Mouse (Mus musculus): Measurements from ENCODE around the gene Rbfox3.
A peak's percentile ranks its signal among the peaks of the same experiment; 100 is the strongest.

Gene Rbfox3

DNA sequence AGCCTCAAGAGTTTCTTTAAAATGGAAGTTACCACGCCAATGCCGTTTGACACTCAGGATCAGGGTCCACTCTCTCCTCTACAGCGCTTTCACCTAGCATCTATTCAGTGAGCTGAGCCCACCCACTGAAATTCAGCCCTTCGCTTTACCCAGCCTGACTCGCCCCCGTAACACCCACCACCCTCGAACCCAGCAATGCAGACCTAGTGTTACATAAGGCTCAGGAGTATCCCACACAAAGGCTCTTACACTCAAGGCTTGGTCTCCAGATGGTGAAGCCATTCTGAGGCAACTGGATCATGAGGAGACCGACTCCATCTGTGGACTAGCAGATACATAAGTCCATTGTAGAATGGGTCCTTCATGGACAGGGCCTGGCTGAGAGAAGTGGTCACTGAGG is 152.2 kb downstream of the Rbfox3 start:
- DNase-seq (ENCODE audit: low read depth): no peak

GRCm38 (mm10) chr11:118758277-118758990 is 153.0 kb downstream of the Rbfox3 start:
- DNase-seq (ENCODE audit: low read depth): no peak

DNA sequence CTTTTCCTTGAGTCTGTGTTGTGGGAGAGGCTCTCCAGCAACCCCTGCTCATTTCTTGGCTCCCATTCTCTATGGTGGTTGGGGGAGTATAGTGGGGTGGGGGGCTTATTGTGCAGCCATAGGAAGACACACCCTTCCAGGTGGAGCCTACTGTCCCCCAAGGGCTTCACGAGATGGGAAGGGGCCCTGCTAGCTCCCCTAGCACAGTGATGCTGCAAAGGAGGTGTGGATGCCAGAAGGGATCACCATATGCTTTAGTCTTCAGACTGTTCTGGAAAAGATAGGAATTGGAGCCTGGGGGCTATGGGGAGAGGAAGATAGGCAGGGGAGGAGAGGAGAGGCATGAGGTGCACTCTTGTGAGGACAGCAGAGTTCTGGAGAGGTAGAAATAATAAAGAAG is 153.9 kb downstream of the Rbfox3 start:
- no peak for DNase-seq (ENCODE audit: low read depth)

DNA sequence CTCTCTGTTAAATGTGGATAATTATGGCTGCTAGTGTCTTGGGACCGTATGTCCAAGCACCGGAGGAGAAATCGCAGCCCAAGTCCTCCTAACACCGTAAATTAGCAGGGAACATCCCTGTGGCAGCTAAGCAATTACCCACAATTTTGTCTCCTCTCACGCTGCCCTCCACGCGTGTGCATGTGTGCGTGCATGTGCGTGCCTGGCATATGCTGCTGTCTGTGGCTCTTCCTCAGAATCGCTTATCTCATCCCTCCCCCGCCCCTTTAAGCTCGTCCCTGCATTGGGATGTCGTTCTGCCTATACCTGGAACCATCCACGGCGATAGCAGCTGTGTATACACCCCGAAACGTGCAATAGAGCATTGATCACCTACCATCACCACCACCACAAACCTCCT is 156.4 kb downstream of the Rbfox3 start:
- no peak for DNase-seq (ENCODE audit: low read depth)

DNA sequence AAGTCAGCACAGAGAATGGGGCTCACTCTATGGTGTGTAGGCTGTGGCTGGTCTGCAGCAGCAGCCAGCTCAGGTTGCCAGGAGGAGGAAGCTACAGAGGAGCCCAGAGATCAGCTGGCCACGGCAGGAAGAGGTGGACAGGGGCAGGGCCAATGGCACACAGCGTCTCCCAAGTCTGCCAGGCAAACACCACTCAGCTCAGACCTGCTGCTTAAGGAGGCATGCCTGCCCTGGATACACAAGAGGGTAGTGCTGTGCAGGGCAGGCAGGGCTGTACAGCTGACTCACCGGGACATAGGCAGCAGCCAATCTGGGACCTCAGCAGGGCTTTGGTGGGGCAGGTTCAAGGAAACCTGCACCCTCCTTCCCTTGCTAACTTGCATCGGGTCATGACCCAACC is 156.9 kb downstream of the Rbfox3 start:
- DNase-seq (ENCODE audit: low read depth): no peak

DNA sequence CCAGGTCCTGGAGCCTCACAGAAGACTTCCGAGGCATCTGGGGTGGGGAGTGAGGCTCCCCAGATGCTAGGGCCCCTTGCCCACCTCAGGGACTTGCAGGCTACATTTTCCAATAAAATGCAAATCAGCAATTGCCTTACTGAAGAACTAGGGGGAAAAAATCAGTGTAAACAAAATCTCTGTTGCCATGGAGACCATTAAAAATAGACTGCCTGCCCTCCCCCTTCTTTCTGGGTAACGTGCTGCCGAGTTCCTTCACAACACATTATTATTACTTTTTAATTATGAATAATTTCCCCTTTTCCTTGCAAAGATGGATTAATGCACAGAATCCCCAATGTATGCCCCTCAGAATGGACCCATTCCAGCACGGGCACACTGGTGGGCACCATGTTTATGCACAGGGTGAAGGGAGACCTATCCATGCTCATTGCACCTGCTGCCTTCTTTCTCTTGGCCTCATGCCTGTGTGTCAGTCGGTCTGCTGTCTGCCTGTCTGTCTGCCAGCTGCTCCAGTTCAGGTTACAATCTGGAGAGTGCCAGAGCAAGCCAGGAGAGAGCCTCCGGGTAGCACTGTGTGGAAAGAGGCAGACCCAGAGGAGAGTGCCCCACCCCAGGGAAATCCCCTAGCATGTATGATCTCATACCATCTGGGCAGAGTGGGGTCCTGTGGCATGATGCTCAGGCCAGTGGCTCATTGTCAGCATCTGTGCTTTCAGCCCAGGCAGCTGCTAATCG is 159.3 kb downstream of the Rbfox3 start:
- DNase-seq (ENCODE audit: low read depth): no peak

DNA sequence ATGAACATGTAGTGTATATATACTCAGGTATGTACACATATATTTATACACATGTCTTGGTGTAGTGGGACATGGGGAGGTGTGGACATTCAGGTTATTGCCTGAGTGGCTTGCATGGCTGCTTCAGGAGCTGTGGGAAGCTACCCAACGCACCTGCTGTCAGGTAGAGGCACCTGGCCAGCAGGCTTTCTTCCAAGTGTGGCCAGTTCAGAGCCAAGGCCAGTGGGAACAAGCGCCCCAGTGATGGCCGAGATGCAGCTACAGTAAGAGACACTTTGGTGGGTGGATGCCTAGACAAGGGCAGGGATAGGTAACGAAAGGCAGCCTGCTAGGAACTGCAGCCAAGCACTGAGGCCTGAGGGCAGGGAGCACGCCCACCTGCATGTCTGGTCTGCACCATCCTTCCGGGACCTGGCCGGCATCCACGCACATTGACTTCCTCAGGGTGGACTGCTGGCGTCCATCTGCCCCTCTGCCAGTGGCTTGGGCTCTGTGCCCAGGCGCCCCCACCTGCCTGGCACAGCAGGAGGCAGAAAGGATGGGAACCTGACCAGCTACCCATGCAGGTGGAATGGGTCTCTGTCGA is 160.6 kb downstream of the Rbfox3 start:
- DNase-seq (ENCODE audit: low read depth): no peak

DNA sequence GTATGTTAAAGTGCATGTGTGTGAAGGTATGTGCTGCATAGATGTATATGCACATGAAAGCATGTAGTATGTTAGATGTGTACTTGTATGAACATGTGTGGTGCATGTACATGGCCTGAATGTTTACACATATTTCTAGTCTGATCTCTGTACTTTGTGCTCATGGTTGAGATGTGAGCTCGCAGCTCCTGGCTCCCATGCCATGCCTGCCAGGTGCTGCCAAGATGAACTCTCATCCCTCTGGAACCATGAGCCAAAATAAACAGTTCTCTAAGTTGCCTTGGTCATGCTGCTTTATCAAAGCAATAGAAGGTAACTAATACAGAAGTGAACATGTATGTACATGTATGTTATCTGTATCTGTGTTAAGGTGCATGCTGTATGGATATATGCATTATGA is 161.9 kb downstream of the Rbfox3 start:
- DNase-seq (ENCODE audit: low read depth): no peak

- no peak for DNase-seq (ENCODE audit: low read depth)
Observed at GRCm38 (mm10) chr11:118748622-118749021, 162.8 kb downstream of the Rbfox3 start.

- DNase-seq (ENCODE audit: low read depth): no peak
Observed at GRCm38 (mm10) chr11:118745279-118745678, 166.1 kb downstream of the Rbfox3 start.

DNA sequence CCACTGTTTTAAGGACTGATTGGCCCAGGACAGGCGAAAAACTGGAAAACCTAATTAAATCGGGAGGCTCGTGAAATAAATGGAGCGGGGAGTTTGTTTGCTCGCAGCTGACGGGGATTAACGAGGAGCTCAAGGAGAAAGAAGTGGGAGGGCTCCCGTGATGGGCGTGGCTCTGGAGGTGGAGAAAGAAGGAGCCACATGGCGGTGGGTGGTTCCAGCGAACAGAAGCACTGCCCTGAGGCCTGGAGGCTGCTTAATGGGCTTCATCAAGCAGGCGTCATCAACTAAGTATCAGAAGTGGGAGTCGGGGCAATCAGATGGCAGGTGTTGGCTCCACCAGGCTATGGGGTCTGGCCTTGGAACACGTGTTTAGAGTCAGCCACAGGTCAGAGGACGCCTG is 166.6 kb downstream of the Rbfox3 start:
- no peak for DNase-seq (ENCODE audit: low read depth)

DNA sequence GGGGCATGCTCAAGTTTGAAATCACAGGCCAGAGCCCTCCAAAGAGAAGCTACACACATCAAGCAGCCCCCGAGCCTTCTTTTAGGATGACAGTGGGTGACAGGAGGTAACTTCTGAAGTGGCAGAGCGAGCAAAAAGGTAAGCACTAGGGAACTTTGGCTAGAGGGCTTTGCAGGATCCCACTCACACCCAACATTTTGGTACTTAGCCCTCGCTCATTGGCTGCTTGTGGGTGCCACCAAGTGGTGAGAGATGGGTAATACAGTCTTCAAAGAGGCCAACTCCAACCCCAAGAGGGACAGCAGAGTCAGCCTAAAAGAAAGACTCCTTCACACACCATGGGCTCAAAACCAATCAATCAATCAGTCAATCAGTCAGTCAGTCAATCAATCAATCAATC is 168.6 kb downstream of the Rbfox3 start:
- DNase-seq (ENCODE audit: low read depth): no peak

DNA sequence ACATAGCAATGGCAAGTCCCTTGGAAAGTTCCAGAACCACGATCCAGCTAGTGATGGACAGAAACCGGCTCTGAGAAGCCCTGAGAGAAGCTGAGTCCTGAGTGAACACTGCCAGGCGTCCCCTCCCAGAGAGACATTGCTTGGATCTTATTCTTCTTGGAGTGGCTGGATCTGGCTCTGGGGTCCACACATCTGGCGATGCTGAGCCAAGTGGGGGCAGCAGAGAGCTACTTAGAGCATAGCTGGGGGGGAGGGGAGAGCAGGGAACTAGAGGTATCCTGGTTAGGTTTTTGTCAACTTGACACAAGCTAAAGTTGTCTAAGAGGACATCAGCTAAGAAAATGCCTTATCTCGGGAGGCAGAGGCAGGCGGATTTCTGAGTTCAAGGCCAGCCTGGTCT is 170.1 kb downstream of the Rbfox3 start:
- no peak for DNase-seq (ENCODE audit: low read depth)

DNA sequence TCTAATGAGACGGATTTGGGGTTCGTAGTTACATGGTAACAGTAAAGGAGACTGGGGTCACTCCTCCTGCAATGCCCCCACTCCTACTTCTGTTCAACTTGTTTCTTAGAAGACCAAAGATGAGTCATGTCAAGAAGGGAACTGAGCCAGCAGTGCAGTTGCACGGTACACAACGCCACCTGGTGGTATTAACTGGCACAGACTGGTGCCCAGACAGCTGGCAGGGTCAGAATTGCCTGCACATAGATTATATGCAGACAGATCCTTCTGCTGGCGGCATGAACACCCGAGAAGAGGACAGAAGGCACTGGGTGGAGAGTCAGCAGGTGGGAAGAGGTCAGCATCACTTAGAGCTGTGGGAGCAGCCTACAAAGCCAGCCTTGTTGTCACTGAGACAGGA is 171.4 kb downstream of the Rbfox3 start:
- DNase-seq (ENCODE audit: low read depth): no peak

DNA sequence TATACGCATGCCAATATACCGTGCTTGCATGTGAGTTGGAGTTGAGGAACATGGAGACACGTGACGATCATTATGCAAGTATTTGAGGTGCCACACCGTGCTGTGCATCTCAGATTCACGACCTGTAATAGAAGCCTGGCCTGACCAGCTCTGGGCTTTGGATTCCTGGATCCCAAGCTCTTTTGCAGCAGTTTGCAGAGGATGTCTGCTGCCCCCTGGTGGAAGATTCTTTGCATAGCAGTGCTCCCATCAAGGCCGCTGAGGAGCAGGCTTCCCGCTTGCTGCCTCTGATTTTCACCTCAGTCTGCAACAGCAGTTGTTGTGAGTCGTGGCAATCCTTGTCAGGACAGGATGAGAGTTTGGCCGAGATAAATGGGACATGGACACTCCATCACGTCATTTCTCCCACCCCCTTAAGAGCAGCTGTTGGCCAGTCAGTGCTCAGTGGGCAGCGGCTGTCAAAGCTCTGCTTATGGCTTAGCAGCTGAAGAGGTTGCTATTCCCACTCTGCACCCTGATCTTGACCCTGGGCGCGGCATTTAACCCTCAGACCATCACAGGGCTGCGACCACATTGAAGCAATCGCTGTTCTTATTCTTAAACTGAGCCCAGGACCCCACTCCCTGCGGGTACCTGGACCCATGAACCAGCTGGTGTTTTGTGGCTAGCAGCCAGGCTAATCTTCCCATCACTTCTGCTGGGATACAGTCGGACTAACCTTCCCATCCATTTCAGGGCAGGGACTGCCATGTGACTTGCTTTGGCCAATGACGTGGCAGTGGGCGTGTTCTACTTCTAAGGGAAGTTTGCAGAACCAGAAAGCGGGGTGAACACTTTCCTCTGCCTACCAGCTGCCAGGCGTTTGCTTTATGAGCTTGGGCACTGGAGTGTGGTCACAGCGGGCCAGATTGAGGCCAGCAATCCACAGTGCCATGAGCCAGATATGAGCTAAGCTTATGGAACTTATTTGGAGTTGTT is 172.3 kb downstream of the Rbfox3 start:
- DNase-seq (ENCODE audit: low read depth): peak; percentile 32

DNA sequence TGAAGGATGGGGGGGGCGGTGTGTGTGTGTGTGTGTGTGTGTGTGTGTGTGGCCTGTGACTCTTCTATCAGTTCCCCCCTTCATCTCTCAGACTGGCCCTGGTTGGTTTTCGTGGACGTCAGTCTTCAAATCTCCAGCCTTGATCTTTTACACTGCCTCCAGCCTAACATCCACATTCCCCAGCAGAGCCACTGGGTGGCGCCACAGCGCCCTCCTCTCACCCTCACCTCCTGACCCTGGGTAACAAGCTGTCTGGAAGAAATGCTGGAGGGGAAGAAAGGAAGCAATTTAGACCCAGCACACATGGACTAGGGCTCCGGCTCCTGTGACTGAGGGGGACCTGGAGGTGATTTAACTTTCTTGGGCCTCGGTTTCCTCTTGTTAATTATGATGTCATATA is 173.1 kb downstream of the Rbfox3 start:
- no peak for DNase-seq (ENCODE audit: low read depth)

DNA sequence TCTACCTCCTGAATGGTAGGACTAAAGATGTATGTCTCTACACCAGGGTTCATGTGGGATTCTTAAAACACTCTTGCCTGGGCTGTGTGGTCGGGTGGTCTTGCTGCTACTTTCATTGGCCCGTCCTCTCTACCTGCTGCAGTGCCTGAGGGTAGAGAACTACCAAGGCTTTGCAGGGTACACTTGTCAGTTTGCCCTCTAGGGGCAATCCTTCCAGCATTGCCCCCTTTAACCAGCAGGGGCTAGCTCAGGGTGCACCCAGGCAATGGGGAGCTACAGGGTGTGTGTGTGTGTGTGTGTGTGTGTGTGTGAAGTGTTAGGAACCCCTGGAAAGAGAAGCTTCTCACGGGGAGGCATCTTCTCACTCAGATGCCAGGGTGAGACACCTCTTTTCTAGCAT is 173.6 kb downstream of the Rbfox3 start:
- no peak for DNase-seq (ENCODE audit: low read depth)

DNA sequence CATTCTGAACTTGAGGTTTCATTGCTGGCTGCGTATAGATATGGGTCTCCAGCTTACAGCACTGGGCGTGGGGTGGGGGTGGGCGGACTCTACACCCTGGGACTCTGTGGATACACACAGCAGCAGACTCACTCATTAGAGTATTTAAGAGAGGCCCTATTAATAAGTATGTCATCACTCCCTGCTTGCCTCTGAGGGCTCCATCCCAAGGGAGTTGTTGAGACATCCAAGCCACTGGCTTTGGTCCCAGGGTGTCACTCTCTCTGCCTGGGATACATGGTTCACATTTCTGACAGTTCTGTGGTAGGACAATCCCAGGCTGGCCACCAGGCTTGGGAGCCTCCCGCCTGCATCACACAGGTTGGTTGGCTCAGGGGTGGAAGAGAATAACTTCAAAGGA is 174.4 kb downstream of the Rbfox3 start:
- DNase-seq (ENCODE audit: low read depth): no peak

DNA sequence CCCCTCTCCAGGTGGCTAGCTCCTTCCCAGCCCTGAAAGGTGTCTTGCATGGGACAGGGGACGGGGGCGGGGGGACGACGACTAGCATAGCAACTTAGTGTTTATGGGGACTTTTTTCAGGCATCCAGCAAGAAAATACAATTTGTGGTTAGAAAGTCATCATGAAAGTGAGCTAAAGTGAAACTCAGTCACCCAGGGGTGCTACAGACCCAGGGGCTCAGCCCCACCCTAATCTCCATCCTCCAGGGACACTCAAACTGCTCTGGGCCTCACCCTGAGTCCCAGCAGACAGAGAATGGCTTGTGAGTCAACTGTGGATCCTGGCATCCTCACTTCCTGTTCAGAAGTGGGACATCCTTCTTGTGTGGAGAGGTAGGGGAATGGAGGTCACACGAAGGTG is 179.7 kb downstream of the Rbfox3 start:
- no peak for DNase-seq (ENCODE audit: low read depth)

DNA sequence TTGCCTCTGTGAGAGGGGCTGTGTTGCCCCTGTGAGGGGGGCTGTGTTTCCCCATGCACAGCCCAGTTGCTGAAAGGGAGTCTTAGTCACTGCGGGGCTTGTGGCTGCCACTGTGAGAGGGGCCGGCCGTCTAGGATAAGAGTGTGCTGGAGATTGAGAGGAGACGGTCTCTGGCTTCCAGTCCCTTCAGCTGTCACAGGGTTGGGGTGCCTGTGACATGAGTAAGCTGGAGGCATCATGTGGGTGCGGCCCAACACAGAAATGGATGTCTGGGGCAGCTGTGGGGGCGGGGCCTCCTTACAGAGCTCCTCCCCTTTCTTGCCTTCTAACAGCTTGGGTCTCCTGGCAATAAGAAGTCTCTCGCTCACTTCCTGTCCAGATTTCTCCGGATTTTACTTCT is 182.0 kb downstream of the Rbfox3 start:
- DNase-seq (ENCODE audit: low read depth): no peak

GRCm38 (mm10) chr11:118728797-118729196 is 182.6 kb downstream of the Rbfox3 start:
- DNase-seq (ENCODE audit: low read depth): no peak

DNA sequence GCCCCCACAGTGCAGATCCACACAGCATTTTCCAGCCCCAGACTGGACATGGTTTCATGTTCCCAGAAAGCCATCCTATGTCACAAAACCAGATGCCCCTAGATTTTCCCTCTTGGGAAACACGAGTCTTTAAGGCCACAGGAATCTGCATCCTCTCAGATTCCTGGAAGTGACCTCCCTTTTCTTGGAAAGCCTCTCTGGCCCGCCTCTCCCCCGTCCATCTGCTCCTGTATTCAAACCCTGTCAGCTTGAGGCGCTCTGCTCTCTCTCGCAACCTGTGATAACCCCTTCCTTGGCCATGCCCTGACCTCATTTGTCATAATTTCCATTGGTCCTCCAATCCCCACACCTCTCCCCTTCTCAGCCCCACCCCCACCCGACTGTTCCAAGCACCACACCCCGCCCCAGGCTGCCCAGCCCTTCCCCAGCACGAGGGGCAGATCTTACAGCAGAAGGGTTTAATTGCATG is 183.3 kb downstream of the Rbfox3 start:
- no peak for DNase-seq (ENCODE audit: low read depth)

All from c-Kit-positive CD71-positive TER-119-negative erythroid progenitor cells, embryonic 14.5 days (primary cell).